Mouse (Mus musculus) left cerebral cortex, adult 6 months (tissue): Measurements from ENCODE around the gene Olfr1437. TPM values are rescaled to one million over a fixed set of nuclear protein-coding genes. Genes with fewer than 3 reads are reported as not detected.

ENCODE experiments used
- long read RNA-seq, 2 experiments: library from polyadenylated mRNA; unstranded; transcript quantifications; one replicate each; pipeline ENCODE4 v2.0.0; 2019 to 2020
- polyA plus RNA-seq: library from polyadenylated mRNA; unstranded; fragments of <200 nt; fragmentation: Nextera tagmentation; gene quantifications from 2 replicates; pipeline ENCODE4 v1.2.3, GENCODE M21; 2021

The Olfr1437 gene
- polyA plus RNA-seq = not detected in 2 replicates
- long read RNA-seq, experiment 1 = 0 reads
- long read RNA-seq, experiment 2 = 0 reads

DNA sequence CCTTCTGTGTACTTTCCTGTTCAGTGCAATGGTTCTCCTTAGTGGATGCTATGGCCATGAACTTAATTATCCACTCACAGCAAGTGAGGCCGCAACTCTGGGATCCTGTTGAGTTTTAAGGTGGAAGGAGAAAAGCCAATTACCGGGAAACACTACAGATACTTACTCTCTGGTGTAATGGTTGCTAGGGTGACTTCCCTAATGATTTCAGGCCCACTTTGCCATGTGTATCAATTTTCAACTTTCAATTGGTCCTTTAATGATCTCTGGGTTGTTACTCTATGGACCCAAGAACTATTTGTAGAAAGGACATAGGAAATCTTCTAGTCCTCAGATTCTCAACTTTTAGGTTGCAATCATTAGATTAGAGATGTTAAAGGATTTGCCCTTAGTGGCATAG is at the start of gene Olfr1437:
Gene Olfr1437, minus strand, starts transcription at position 101 of the 400 bp plus-strand sequence.

DNA sequence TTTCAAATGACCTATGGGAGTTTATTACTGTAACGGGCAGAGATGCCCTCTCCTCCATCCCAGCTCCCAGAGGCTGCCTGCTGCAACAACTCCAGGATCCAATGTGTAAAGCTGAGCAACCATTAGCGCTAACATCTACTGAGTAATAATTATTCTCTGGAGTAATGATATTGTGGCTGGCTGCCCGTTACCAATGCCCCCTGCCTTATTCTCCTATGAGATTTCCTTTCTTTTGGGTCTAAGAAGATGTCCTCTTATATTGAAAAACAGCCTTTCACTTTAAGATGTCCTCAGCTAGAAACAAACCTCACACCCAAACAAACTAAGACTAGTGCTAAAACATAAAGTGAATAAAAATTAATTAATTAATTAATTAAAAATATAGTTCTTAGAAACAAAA is 10.9 kb upstream of the Olfr1437 start, which contains the start of gene Olfr1438-ps1:
Gene Olfr1438-ps1, minus strand, starts transcription at position 101 of the 400 bp plus-strand sequence.

DNA sequence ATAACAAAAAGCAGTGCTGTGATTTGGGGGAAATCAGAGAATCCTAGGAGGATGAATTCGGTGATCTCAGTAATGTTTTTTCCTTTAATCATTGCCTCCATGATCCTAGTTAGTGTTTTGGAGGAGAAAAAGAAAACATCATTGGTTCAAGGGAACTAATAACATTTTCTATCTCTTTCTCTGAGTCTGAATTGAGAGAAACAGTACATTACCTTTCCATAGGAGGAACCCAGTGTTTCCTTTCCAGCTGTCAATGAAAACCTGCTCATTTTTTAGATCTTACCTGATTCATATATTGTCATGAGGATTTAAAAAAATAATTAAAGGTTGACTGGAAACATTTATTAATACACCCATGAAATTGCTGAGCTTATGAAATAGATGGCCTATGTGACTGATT is 25.9 kb downstream of the Olfr1437 start, which contains the start of gene Olfr1436:
Gene Olfr1436, minus strand, starts transcription at position 101 of the 400 bp plus-strand sequence.

DNA sequence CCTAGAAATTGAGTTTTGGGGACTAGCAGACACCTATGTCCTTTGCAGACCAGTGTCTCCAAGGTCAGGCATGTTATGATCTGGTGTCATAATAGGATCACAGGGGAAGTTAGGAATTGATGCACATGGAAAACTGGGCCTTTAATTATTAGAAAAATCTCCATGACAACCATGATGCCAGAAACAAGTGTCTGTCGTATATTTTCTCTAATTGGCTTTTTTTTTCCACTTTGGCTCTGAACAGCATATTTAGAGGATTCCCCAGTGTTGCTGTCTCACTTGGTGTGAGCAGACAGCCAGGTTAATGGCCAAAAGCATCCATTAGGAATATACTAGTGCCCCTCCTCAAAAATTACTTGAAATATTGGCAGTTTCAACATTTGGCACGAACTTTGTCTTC is 45.3 kb downstream of the Olfr1437 start, which contains the start of gene Olfr1434:
Gene Olfr1434, plus strand, starts transcription at position 301 of the 400 bp plus-strand sequence.

Other genes with a start within 250 kb of the Olfr1437 start
- not detected in 2 replicates for gene Olfr1425, start 247.4 kb downstream of the Olfr1437 start, polyA plus RNA-seq
- gene Olfr1426, start 233.1 kb downstream of the Olfr1437 start, polyA plus RNA-seq = not detected in 2 replicates
- not detected in 2 replicates for gene Olfr1427, start 221.8 kb downstream of the Olfr1437 start, polyA plus RNA-seq
- not detected in 2 replicates for gene Olfr1428, start 209.2 kb downstream of the Olfr1437 start, polyA plus RNA-seq
- gene Olfr76, start 201.9 kb downstream of the Olfr1437 start, polyA plus RNA-seq = not detected in 2 replicates
- gene Olfr1555-ps1, start 155.0 kb downstream of the Olfr1437 start, polyA plus RNA-seq = not detected in 2 replicates
- gene Olfr1431, start 124.5 kb downstream of the Olfr1437 start, polyA plus RNA-seq = not detected in 2 replicates
- gene Olfr1432, start 92.5 kb downstream of the Olfr1437 start, polyA plus RNA-seq = not detected in 2 replicates
- not detected in 2 replicates for gene Olfr262, start 83.4 kb downstream of the Olfr1437 start, polyA plus RNA-seq
- not detected in 2 replicates for gene Olfr235, start 64.1 kb downstream of the Olfr1437 start, polyA plus RNA-seq
- gene Olfr1434, start 45.2 kb downstream of the Olfr1437 start, polyA plus RNA-seq = not detected in 2 replicates
- not detected in 2 replicates for gene Olfr1436, start 26.0 kb downstream of the Olfr1437 start, polyA plus RNA-seq
- not detected in 2 replicates for gene Olfr1438-ps1, start 10.8 kb upstream of the Olfr1437 start, polyA plus RNA-seq
- gene Olfr1440, start 62.2 kb upstream of the Olfr1437 start, polyA plus RNA-seq = not detected in 2 replicates
- gene Olfr1441, start 92.3 kb upstream of the Olfr1437 start, polyA plus RNA-seq = not detected in 2 replicates
- gene Pfpl, start 102.8 kb upstream of the Olfr1437 start, polyA plus RNA-seq = not detected in 2 replicates
- gene Mpeg1, start 135.7 kb upstream of the Olfr1437 start, polyA plus RNA-seq = 2.7 and 3.2 TPM in 2 replicates
- gene Dtx4, start 176.4 kb upstream of the Olfr1437 start, polyA plus RNA-seq = 5.0 and 9.3 TPM in 2 replicates
- 0.82 and 1.0 TPM in 2 replicates for gene Fam111a, start 220.6 kb upstream of the Olfr1437 start, polyA plus RNA-seq